Mouse (Mus musculus) small intestine, adult 2 months (tissue): ENCODE data around the gene Esyt2. TPM values are rescaled to one million over a fixed set of nuclear protein-coding genes. Genes with fewer than 3 reads are reported as not detected.

Source experiments
- H3K27ac ChIP-seq: fragments of 200-500 bp; 2 replicates; pipeline ENCODE4 v1.5.1; 2012; ENCODE audit warnings: low read depth, low read length, control low read depth, inconsistent platforms; ENCODE audit not compliant: insufficient read depth
- H3K27me3 ChIP-seq: fragments of 200-500 bp; 2 replicates; pipeline ENCODE4 v1.6.1; 2012; ENCODE audit warnings: mild to moderate bottlenecking, moderate library complexity, low read length, inconsistent platforms; ENCODE audit not compliant: control insufficient read depth, insufficient read depth
- H3K36me3 ChIP-seq: fragments of 200-500 bp; 2 replicates; pipeline ENCODE4 v1.6.1; 2012; ENCODE audit warnings: mild to moderate bottlenecking, low read length, control low read depth, inconsistent platforms; ENCODE audit not compliant: control insufficient read depth, insufficient read depth
- H3K4me1 ChIP-seq: fragments of 200-500 bp; 2 replicates; pipeline ENCODE4 v1.6.1; 2012; ENCODE audit warnings: low read length, inconsistent platforms, mixed read lengths; ENCODE audit not compliant: control insufficient read depth, insufficient read depth, insufficient read length
- H3K4me3 ChIP-seq: fragments of 200-500 bp; 2 replicates; pipeline ENCODE4 v1.5.1; 2012; ENCODE audit warnings: low read depth, mild to moderate bottlenecking, control low read depth, inconsistent platforms, low read length, moderate library complexity
- CTCF ChIP-seq: fragments of 200-500 bp; IDR thresholded peaks from 2 replicates; pipeline ENCODE4 v1.5.1; 2012; ENCODE audit warnings: low read depth, mild to moderate bottlenecking, control low read depth, inconsistent platforms, low read length, moderate library complexity, mixed read lengths; ENCODE audit not compliant: insufficient replicate concordance, insufficient read length; ENCODE audit errors: extremely low read depth
- POLR2A ChIP-seq: fragments of 200-500 bp; IDR thresholded peaks from 2 replicates; pipeline ENCODE4 v1.6.1; 2012; ENCODE audit warnings: low read depth, mild to moderate bottlenecking, control low read depth, inconsistent platforms, low read length, moderate library complexity
- WGBS: fragments of 180-500 bp; shearing (Covaris S2); methylation state at CpG from one replicate; pipeline ENCODE4 v1.1.7; 2018; 5-methylcytosine and 5-hydroxymethylcytosine counted together
- polyA plus RNA-seq: library from polyadenylated mRNA; depleted of rRNA; stranded (reverse); fragments of >200 nt; gene quantifications from 2 replicates; pipeline ENCODE4 v1.2.3, GENCODE M21; 2012

Gene Esyt2
- polyA plus RNA-seq, 1 experiment, result 14.3 TPM

GRCm38 (mm10) chr12:116244601-116245000, 36.4 kb upstream of the Esyt2 start:
- 83% methylated on average over 1 of the region's 1 CpGs for WGBS
- no peak overlapping the region for H3K4me3 ChIP-seq
- TF ChIP-seq POLR2A (no peak), CTCF (no peak)

GRCm38 (mm10) chr12:116254652-116255051, 26.3 kb upstream of the Esyt2 start:
- TF ChIP-seq POLR2A (no peak), CTCF (no peak)
- WGBS, result 70% methylated on average over 8 of the region's 8 CpGs
- no peak overlapping the region for H3K27ac ChIP-seq
- H3K36me3 ChIP-seq, result no peaks in the 10 kb centered on the region
- H3K4me1 ChIP-seq, result no peaks in the 10 kb centered on the region
- no peak overlapping the region for H3K4me3 ChIP-seq
- no peaks in the 10 kb centered on the region for H3K27me3 ChIP-seq

More at GRCm38 (mm10) chr12:116244601-116245000, 36.4 kb upstream of the Esyt2 start:
- Histone ChIP-seq H3K27me3 (no peaks in the 10 kb centered on the region; the same call in 1 of the 2 replicates), H3K27ac (no peak overlapping the region), H3K4me1 (no peaks in the 10 kb centered on the region), H3K36me3 (peaks cover 2% of the 10 kb centered on the region; the same call in 1 of the 2 replicates)

GRCm38 (mm10) chr12:116255636-116256035, 25.4 kb upstream of the Esyt2 start:
- no peaks in the 10 kb centered on the region for H3K4me1 ChIP-seq
- no peaks in the 10 kb centered on the region for H3K36me3 ChIP-seq
- WGBS, result 71% methylated on average over 11 of the region's 11 CpGs
- TF ChIP-seq POLR2A (no peak), CTCF (no peak)
- H3K27me3 ChIP-seq, result no peaks in the 10 kb centered on the region
- no peak overlapping the region for H3K27ac ChIP-seq
- no peak overlapping the region for H3K4me3 ChIP-seq

GRCm38 (mm10) chr12:116258321-116258720, 22.7 kb upstream of the Esyt2 start:
- 85% methylated on average over 2 of the region's 2 CpGs for WGBS
- TF ChIP-seq POLR2A (no peak), CTCF (no peak)
- Histone ChIP-seq H3K36me3 (no peaks in the 10 kb centered on the region), H3K27me3 (no peaks in the 10 kb centered on the region), H3K27ac (no peak overlapping the region), H3K4me1 (peaks cover 5% of the 10 kb centered on the region), H3K4me3 (no peak overlapping the region)

GRCm38 (mm10) chr12:116262555-116263341, 18.2 kb upstream of the Esyt2 start, which contains the start of gene Wdr60:
TSS of gene Wdr60 (minus strand) at chr12:116263022.
- no peaks in the 10 kb centered on the region for H3K36me3 ChIP-seq
- TF ChIP-seq POLR2A (no peak; the same call in 1 of the 2 replicates), CTCF (no peak)
- no peak within 1 kb of the TSS for H3K27ac ChIP-seq
- H3K4me1 ChIP-seq, result peaks cover 5% of the 10 kb centered on the region
- no peaks in the 10 kb centered on the region for H3K27me3 ChIP-seq
- WGBS, result 4% methylated on average over 40 of the region's 47 CpGs
- H3K4me3 ChIP-seq, result peak within 1 kb of the TSS; percentile 91

- TF ChIP-seq POLR2A, result no peak
- no peak for TF ChIP-seq CTCF
- H3K27me3 ChIP-seq, result no peaks in the 10 kb centered on the region
- no peak overlapping the region for H3K27ac ChIP-seq
- no peak overlapping the region for H3K4me3 ChIP-seq
- 82% methylated on average over 2 of the region's 2 CpGs for WGBS
- H3K36me3 ChIP-seq, result no peaks in the 10 kb centered on the region
- peaks cover 7% of the 10 kb centered on the region for H3K4me1 ChIP-seq
These were observed 16.2 kb upstream of the Esyt2 start for GRCm38 (mm10) chr12:116264756-116265155.

- peaks cover 7% of the 10 kb centered on the region for H3K4me1 ChIP-seq
- TF ChIP-seq CTCF (no peak), POLR2A (no peak)
- H3K36me3 ChIP-seq, result no peaks in the 10 kb centered on the region
- no peaks in the 10 kb centered on the region for H3K27me3 ChIP-seq
- H3K27ac ChIP-seq, result no peak overlapping the region
- WGBS, result 87% methylated on average over 2 of the region's 2 CpGs
- H3K4me3 ChIP-seq, result no peak overlapping the region
These were observed 15.7 kb upstream of the Esyt2 start for GRCm38 (mm10) chr12:116265275-116265674.
